Mouse (Mus musculus): Measurements from ENCODE around the gene Acap1.
"Not testable (repeated sequence)": the region's sequence is repeated elsewhere in the genome, so short reads cannot be mapped to it uniquely, and the experiment has no call there.

Gene Acap1

GRCm38 (mm10) chr11:69876186-69876585, 19.2 kb downstream of the Acap1 start:
- no peak for DNase-seq (ENCODE audit: low spot score in 2 of 2)

GRCm38 (mm10) chr11:69872451-69872850, 22.9 kb downstream of the Acap1 start:
- no peak for DNase-seq (ENCODE audit: low spot score in 2 of 2)

GRCm38 (mm10) chr11:69871822-69872221, 23.5 kb downstream of the Acap1 start:
- no peak for DNase-seq (ENCODE audit: low spot score in 2 of 2)

- DNase-seq (ENCODE audit: low spot score in 2 of 2): no peak
Observed at GRCm38 (mm10) chr11:69870289-69871069, 24.9 kb downstream of the Acap1 start.

DNA sequence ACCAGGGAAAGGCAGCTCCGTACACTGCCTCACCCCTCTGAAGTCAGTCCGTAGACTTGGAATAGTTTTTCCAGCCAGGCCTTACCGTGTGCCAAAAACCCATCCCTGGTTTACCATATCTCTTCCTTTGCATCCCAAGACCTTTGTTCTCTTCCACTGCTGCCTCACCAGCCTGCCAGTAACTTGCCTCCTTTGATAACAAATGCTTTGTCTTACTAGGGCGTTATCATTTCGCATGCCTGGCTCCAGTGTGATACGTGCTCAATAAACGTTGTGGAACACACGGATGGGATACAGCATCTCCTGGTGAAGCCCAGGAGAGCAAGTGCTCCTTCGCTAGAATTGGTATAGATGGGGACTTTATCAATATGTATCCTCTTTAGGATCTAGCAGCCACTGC, 28.0 kb downstream of the Acap1 start:
- no peak for DNase-seq (ENCODE audit: low spot score in 2 of 2)

GRCm38 (mm10) chr11:69865561-69865960, 29.8 kb downstream of the Acap1 start:
- DNase-seq (ENCODE audit: low spot score in 2 of 2): no peak

GRCm38 (mm10) chr11:69864138-69864860, 31.0 kb downstream of the Acap1 start:
- no peak for DNase-seq (ENCODE audit: low spot score in 2 of 2)

DNA sequence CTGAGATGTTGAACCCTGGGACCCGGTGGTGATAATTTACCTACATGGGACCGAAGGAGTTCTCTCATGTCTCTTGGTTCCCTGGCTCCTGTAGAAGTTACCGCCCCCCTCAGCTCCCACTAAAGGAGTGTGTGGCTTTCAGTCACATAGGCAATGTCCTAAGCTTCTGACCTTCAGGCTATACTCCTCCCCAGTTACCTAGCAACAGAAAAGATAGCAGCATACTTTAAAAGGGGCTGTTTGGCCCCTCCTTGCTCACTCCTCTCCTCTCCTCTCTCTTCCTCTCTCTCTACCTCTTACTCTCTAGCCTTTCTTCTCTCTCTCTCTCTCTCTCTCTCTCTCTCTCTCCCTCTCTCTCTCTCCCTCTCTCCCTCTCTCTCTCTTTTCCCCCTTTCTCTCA, 31.6 kb downstream of the Acap1 start:
- not testable (repeated sequence) for DNase-seq (ENCODE audit: low spot score in 2 of 2)

GRCm38 (mm10) chr11:69858113-69858998, 37.0 kb downstream of the Acap1 start, which contains the start of gene Tnk1:
Gene Tnk1, minus strand, starts transcription at chr11:69858730.
- no peak for DNase-seq (ENCODE audit: low spot score in 2 of 2)

GRCm38 (mm10) chr11:69855347-69855746, 40.0 kb downstream of the Acap1 start:
- no peak for DNase-seq (ENCODE audit: low spot score in 2 of 2)

- no peak for DNase-seq (ENCODE audit: low spot score in 2 of 2)
Observed at GRCm38 (mm10) chr11:69854680-69855079, 40.7 kb downstream of the Acap1 start.

DNA sequence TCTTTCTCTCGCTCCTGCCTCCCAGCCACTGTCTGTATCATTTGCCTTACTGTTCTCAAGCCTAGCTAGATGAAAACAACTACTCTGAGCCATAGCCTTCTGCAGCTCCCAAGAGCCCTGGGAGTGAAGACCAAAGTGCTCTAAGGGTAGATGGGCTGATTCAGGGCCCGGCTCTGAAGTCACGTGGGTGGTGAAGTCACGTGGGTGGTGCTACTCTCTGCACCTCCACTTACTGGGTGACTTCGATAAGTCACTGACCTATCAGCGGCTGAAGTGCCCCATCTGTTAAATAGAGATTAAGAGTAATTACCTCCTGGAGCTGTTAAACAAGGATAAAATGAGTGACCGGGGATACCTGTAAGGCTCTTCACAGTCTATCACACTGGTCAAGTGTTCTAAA, 41.3 kb downstream of the Acap1 start:
- no peak for DNase-seq (ENCODE audit: low spot score in 2 of 2)

GRCm38 (mm10) chr11:69850754-69851153, 44.6 kb downstream of the Acap1 start:
- no peak for DNase-seq (ENCODE audit: low spot score in 2 of 2)

DNA sequence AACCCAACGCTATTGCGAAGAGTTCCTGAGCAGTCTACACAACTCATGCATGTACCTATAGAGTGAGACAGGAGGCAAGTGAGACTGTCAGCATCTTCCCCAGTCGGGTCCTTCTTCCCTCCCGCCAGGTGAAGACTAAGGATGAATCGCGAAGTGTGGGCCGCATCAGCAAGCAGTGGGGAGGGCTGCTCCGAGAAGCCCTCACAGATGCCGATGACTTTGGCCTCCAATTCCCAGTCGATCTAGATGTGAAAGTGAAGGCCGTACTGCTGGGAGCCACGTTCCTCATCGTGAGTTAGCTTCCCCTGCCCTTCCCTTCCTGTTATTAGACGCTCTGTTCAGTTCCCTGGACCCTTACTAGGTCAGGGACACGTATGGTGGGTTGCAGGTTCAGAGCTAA, 45.5 kb downstream of the Acap1 start:
- DNase-seq (ENCODE audit: low spot score in 2 of 2): no peak

- no peak for DNase-seq (ENCODE audit: low spot score in 2 of 2)
Observed at GRCm38 (mm10) chr11:69849128-69849527, 46.2 kb downstream of the Acap1 start.

DNA sequence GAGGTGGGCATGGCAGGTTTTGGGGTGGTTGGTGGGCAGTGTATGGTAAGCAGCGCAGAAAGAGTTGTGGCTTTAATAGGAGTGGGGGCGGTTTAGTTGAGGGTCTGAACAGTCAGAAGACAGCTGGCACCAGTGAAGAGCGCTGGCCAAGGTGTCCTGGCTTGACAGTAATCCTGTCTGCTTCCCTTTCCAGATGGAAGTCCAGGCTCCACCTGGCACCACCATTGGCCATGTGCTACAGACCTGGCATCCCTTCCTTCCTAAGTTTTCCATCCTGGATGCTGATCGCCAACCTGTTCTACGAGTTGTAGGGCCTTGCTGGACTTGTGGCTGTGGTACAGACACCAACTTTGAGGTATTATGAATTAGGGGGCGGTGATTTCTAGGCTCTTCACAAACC, 47.3 kb downstream of the Acap1 start:
- no peak for DNase-seq (ENCODE audit: low spot score in 2 of 2)

GRCm38 (mm10) chr11:69846738-69847688, 48.3 kb downstream of the Acap1 start:
- DNase-seq (ENCODE audit: low spot score in 2 of 2): no peak

DNA sequence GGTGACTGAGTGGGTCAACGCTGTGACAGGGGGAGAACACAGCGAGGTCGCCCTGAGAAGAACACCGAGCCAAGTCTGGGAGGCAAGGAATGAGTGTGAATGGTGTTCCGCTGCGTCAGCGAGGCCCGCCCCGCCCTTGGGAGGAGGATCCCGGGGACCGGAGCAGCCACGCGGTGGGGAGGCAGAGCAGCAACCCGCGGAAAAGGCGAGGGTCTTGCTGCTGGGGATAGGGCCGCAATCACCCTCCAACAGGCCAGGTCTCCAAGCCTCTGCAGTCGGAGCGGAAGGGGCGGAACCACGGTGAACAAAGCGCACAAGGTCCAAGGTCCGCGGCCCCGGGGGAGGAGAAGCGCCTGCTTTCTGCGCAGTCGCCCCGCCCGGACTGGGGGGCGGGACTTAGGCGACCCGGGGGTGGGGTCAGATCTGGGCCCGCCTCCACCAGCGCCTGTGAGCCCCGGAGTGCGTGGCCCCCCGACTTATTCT, 49.1 kb downstream of the Acap1 start, which contains the start of gene Plscr3:
Gene Plscr3 (plus strand): TSS at position 179 of the 483 bp plus-strand sequence.
- DNase-seq (ENCODE audit: low spot score in 2 of 2): peak; percentile 72 to 77

DNA sequence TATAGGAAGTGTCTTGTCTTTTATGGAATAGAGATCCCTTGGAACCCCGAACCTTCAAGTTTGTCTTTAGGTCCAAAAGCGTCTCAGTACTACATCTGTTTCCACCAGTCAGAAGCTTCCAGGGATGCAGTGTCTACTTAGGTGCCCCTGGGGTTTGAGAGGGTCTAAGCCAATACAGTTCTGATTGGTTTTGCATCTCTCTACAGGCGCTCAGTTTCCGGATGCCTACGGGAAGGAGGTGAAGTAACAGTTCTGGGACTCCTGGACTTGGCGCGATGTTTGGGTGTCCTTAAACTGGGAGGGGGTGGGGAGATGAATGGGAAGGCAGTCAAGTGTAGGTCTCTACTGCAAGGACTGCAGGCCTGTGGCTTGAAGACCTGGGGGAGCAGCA, 56.6 kb downstream of the Acap1 start:
- DNase-seq (ENCODE audit: low spot score in 2 of 2): no peak

DNA sequence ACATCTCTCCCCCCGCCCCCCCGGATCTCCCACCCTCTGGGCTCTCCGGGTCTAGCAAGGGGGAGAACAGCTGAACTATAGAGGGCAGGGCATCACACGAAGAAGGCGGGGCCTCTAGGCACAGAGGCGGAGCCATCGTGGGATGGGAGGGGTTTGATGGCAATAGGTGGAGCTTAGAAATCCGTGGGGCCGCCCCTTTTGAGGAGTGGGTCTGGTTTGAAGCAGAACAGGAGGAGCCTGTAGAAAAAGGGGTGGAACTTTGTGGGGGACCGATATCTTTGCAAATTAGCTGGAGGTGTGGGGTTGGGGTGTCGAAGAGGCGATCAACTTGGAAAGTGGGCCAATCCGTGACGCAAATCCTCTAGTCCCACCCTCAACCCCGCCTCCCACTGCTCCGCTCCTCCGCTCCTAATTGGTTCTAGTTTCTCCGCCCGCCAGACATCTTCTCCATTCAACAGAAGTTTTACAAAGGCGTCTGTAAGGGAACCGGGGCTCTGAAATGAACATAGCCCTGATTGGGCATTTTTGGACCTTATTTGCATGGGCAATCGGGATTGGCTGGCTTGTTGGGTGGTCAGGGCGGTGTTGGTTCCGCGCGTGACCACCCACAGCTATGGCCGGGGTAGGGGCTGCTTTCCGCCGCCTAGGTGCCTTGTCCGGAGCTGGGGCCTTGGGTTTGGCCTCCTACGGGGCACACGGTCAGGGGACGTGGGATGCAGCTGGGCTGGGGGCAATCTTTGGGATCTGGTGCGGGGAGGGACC, 57.2 kb downstream of the Acap1 start, which contains the start of gene Tmem256:
Gene Tmem256 (plus strand): TSS at position 563 of the 762 bp plus-strand sequence.
- peak; percentile 86 to 93 for DNase-seq (ENCODE audit: low spot score in 2 of 2)

Data from frontal cortex, postnatal 25 days (tissue).